Mouse (Mus musculus) cortical plate, adult 2 months (tissue): ENCODE results near the gene Ugt1a8.

Experiments
- CTCF ChIP-seq: fragments of 200-500 bp; IDR thresholded peaks from 2 replicates; pipeline ENCODE4 v1.5.1; 2011; ENCODE audit warnings: mild to moderate bottlenecking, control low read depth, low read length; ENCODE audit not compliant: insufficient read depth; ENCODE audit errors: extremely low read depth
- POLR2A ChIP-seq: fragments of 200-500 bp; IDR thresholded peaks from 2 replicates; pipeline ENCODE4 v1.6.1; 2011; ENCODE audit warnings: mild to moderate bottlenecking, low read length, control low read depth; ENCODE audit not compliant: insufficient read depth; ENCODE audit errors: extremely low read depth

GRCm38 (mm10) chr1:88138145-88138544 is 50.5 kb downstream of the Ugt1a8 start:
- TF ChIP-seq POLR2A (no peak), CTCF (no peak)
